Mouse (Mus musculus) heart, embryonic 15.5 days (tissue): ENCODE results near the gene Tenm2. TPM values are rescaled to one million over a fixed set of nuclear protein-coding genes. Genes with fewer than 3 reads are reported as not detected.

Source experiments
- ATAC-seq: fragments of 200-750 bp; cut with Nextera tagmentation; replicated peaks from 2 replicates; pipeline ENCODE4 v1.8.0; 2017; ENCODE audit warnings: low read depth, moderate TSS enrichment; ENCODE audit not compliant: insufficient number of reproducible peaks, insufficient read depth, low FRiP score
- H3K27ac ChIP-seq: fragments of 300-500 bp; sonication (generic); 2 replicates; pipeline ENCODE4 v1.5.1; 2015; ENCODE audit warnings: mild to moderate bottlenecking, inconsistent platforms
- H3K27me3 ChIP-seq: fragments of 300-500 bp; sonication (generic); 2 replicates; pipeline ENCODE4 v1.6.1; 2015; ENCODE audit warnings: inconsistent platforms
- H3K36me3 ChIP-seq: fragments of 300-500 bp; sonication (generic); 2 replicates; pipeline ENCODE4 v1.6.1; 2015; ENCODE audit warnings: mild to moderate bottlenecking, inconsistent platforms
- H3K4me1 ChIP-seq: fragments of 300-500 bp; sonication (generic); replicated peaks from 2 replicates; pipeline ENCODE4 v1.6.1; 2015; ENCODE audit warnings: inconsistent platforms
- H3K4me2 ChIP-seq: fragments of 300-500 bp; sonication (generic); 2 replicates; pipeline ENCODE4 v1.6.1; 2015; ENCODE audit warnings: inconsistent platforms, mild to moderate bottlenecking, moderate library complexity
- H3K4me3 ChIP-seq: fragments of 300-500 bp; sonication (generic); 2 replicates; pipeline ENCODE4 v1.5.1; 2015; ENCODE audit warnings: mild to moderate bottlenecking, inconsistent platforms
- H3K9ac ChIP-seq: fragments of 300-500 bp; sonication (generic); 2 replicates; pipeline ENCODE4 v1.6.1; 2015; ENCODE audit warnings: mild to moderate bottlenecking, inconsistent platforms
- H3K9me3 ChIP-seq: fragments of 300-500 bp; sonication (generic); replicated peaks from 2 replicates; pipeline ENCODE4 v1.6.1; 2016; ENCODE audit warnings: inconsistent platforms
- WGBS: fragments of 180-500 bp; shearing (Covaris S2); methylation state at CpG from one replicate; pipeline ENCODE4 v1.1.7; 2015; ENCODE audit warnings: mixed read lengths; 5-methylcytosine and 5-hydroxymethylcytosine counted together
- polyA plus RNA-seq: library from polyadenylated mRNA; unstranded; fragments of >200 nt; fragmentation: Nextera tagmentation; extraction: Ambion mirVana; gene quantifications from 2 replicates; pipeline ENCODE4 v1.2.1, GENCODE M21; 2015

The Tenm2 gene
- polyA plus RNA-seq, 1 experiment from 2014 or later, result 0.49 TPM

GRCm38 (mm10) chr11:35979733-35980410 lies 1255.9 kb downstream of the Tenm2 start:
- Histone ChIP-seq H3K27ac (no peak overlapping the region), H3K4me1 (peaks cover 17% of the 10 kb centered on the region), H3K27me3 (peaks cover 39% of the 10 kb centered on the region), H3K4me2 (peak overlapping the region; percentile 95), H3K4me3 (peak overlapping the region; percentile 81), H3K9ac (peak overlapping the region; percentile 71), H3K9me3 (no peaks in the 10 kb centered on the region), H3K36me3 (no peaks in the 10 kb centered on the region)
- under 1% methylated on average over 58 of the region's 66 CpGs for WGBS
- peak; percentile 64 for ATAC-seq

DNA sequence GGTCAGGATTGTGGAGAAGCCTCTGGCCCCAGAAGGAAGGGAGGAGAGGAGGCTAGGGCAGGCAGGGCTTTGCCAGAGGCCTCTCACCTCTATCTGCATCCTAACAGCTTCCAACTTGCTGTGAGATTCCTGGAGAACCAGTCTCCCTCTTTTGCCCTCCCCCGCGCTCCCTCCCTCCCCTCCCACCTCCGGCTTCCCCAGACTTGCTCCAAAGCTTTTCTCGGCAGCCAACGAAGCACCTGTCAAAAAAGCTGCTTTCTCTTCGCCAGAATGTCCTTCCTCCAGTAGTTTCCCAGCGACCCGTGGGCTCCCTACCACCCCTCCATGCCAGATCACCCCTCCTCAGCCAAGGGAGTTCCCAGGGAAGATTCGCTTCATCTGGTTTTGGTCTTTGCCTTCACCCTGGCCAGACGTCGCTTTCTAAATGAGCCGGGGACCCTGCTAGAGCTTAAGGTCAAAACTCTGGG lies 1256.5 kb downstream of the Tenm2 start:
- no peak for ATAC-seq

GRCm38 (mm10) chr11:35977796-35978195 lies 1258.0 kb downstream of the Tenm2 start:
- Histone ChIP-seq H3K36me3 (no peaks in the 10 kb centered on the region), H3K9ac (no peak overlapping the region), H3K4me3 (no peak overlapping the region), H3K27me3 (peaks cover 39% of the 10 kb centered on the region), H3K4me1 (peaks cover 17% of the 10 kb centered on the region), H3K27ac (no peak overlapping the region), H3K4me2 (no peak overlapping the region), H3K9me3 (no peaks in the 10 kb centered on the region)
- 76% methylated on average over 3 of the region's 3 CpGs for WGBS
- no peak for ATAC-seq

More for the DNA sequence above, 1256.5 kb downstream of the Tenm2 start:
- 3% methylated on average over 12 of the region's 12 CpGs for WGBS
- Histone ChIP-seq H3K4me1 (peaks cover 17% of the 10 kb centered on the region), H3K27ac (no peak overlapping the region), H3K9me3 (no peaks in the 10 kb centered on the region), H3K4me3 (peak overlapping the region; percentile 81), H3K36me3 (no peaks in the 10 kb centered on the region), H3K4me2 (peak overlapping the region; percentile 95), H3K27me3 (peaks cover 39% of the 10 kb centered on the region), H3K9ac (peak overlapping the region; percentile 71; the same call in 1 of the 2 replicates)

DNA sequence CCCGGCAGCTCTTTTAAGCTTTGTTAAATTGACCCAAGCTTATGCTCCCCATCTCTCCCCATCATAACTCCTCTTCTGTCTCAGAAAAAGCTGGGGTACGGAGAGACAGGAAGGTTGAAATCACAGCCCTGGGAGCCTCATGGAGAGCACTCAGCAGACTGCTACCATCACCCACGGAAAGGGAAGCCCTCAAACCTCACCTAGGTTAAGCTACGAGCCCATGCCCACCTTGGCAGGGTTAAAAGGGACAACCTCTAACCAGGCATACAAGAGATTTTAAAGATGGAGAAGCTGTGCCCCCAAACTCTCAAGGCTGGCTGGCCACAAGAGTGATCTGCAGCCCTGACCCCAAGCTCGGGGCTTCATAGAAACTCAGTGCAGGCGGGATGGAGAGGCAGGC lies 1258.7 kb downstream of the Tenm2 start:
- Histone ChIP-seq H3K9ac (no peak overlapping the region), H3K4me2 (no peak overlapping the region), H3K27me3 (peaks cover 39% of the 10 kb centered on the region), H3K27ac (no peak overlapping the region), H3K9me3 (no peaks in the 10 kb centered on the region), H3K4me1 (peaks cover 17% of the 10 kb centered on the region), H3K4me3 (no peak overlapping the region), H3K36me3 (no peaks in the 10 kb centered on the region)
- WGBS, result 74% methylated on average over 6 of the region's 6 CpGs
- ATAC-seq, result no peak

GRCm38 (mm10) chr11:35976482-35976881 lies 1259.3 kb downstream of the Tenm2 start:
- Histone ChIP-seq H3K27ac (no peak overlapping the region), H3K9me3 (no peaks in the 10 kb centered on the region), H3K9ac (no peak overlapping the region), H3K27me3 (peaks cover 32% of the 10 kb centered on the region), H3K4me2 (no peak overlapping the region), H3K4me3 (no peak overlapping the region), H3K36me3 (no peaks in the 10 kb centered on the region), H3K4me1 (peaks cover 17% of the 10 kb centered on the region)
- ATAC-seq, result no peak
- WGBS, result 53% methylated on average over 6 of the region's 6 CpGs

- no peak overlapping the region for H3K4me2 ChIP-seq
- peaks cover 29% of the 10 kb centered on the region for H3K27me3 ChIP-seq
- no peak overlapping the region for H3K9ac ChIP-seq
- H3K27ac ChIP-seq, result no peak overlapping the region
- peaks cover 12% of the 10 kb centered on the region for H3K4me1 ChIP-seq
- no peak for ATAC-seq
- WGBS, result 76% methylated on average over 6 of the region's 6 CpGs
- no peak overlapping the region for H3K4me3 ChIP-seq
- no peaks in the 10 kb centered on the region for H3K36me3 ChIP-seq
- H3K9me3 ChIP-seq, result no peaks in the 10 kb centered on the region
These were observed 1260.9 kb downstream of the Tenm2 start for GRCm38 (mm10) chr11:35974632-35975450.

GRCm38 (mm10) chr11:35973135-35973534 lies 1262.6 kb downstream of the Tenm2 start:
- H3K27ac ChIP-seq, result no peak overlapping the region
- H3K9ac ChIP-seq, result no peak overlapping the region
- H3K4me2 ChIP-seq, result no peak overlapping the region

DNA sequence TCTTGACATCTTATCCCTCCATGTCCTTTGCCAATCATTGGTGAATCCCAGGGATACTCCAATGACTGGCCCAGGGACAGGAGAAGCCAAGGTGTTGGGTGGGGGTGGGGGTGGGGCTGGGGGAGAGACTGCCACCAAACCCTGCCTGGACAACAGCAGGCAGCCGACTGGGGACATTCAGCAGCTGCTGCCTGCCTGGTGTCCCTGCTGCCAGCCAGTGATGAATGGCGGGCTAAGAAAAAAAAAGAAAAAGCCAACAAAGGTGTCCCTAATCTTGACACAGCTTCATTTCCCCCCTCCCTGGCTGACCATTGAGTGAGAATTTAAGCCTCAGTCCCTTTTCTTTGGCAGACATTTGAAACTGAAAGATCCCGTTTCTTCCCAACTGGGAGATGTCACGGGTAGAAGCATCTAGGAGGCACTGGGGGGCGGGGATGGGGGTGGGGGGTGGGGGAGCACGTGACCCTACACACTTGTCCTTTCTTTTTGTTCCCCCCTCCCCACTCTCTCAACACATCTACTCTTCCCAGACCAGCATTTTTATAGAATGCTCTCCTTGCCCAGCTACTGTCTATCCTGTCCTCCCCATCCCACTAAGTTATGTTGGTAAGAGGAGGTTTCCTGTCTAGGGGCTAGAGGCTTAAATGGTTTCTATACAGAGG lies 1263.4 kb downstream of the Tenm2 start:
- 11% methylated on average over 6 of the region's 6 CpGs for WGBS
- Histone ChIP-seq H3K27me3 (peaks cover 11% of the 10 kb centered on the region), H3K27ac (no peak overlapping the region), H3K4me1 (0 out of 2 replicates have a peak, but pooled peaks cover 3% of the 10 kb centered on the region), H3K36me3 (no peaks in the 10 kb centered on the region), H3K4me2 (no peak overlapping the region), H3K9ac (no peak overlapping the region), H3K4me3 (no peak overlapping the region), H3K9me3 (no peaks in the 10 kb centered on the region)
- ATAC-seq, result no peak

More at GRCm38 (mm10) chr11:35973135-35973534, 1262.6 kb downstream of the Tenm2 start:
- H3K4me3 ChIP-seq, result no peak overlapping the region
- WGBS, result 56% methylated on average over 7 of the region's 7 CpGs
- ATAC-seq, result no peak
- H3K36me3 ChIP-seq, result no peaks in the 10 kb centered on the region
- H3K4me1 ChIP-seq, result 0 out of 2 replicates have a peak, but pooled peaks cover 3% of the 10 kb centered on the region
- H3K9me3 ChIP-seq, result no peaks in the 10 kb centered on the region
- peaks cover 16% of the 10 kb centered on the region for H3K27me3 ChIP-seq

DNA sequence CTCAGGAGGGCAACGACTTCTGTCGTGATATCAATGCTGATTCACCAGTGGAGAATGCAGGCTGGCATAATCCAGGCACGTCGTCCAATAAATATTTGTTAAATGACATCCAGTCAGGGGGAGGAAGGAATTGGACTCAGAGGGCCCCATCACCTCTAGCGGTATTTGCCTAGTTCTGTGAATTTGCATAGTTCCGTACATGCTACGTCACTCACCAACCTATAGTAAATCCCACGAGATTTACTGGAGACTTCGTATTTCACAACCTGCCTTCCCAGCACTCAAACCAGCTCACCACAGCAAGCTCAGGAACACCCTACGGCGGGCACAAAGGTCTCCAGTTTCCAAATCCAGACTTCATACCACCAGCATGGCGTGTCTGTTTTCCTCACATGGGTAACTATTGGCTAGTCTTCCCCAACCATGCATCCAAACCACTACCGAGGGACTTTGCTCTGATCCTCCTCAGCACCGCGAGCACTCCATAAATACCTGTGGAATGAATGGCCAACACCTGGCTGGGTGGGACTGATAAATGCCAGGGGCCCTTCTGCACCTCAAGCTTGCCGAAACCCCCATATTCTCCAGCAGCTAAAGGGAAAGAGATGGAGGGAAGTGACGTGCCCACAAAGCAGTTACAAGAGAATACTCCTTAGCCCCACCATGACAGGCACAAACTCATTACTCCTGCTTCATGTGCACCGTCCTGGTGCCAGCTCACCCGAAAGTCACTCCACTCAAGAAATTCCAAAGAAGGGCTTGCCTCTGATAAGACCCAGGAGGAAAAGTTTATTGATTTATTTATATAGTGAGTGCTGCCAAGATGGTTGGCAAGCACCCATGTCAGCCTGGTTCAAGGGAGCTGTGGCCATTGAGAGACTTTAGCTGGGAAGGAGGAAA lies 1264.7 kb downstream of the Tenm2 start:
- no peaks in the 10 kb centered on the region for H3K4me1 ChIP-seq
- no peak for ATAC-seq
- H3K9ac ChIP-seq, result no peak overlapping the region
- no peaks in the 10 kb centered on the region; the same call in 1 of the 2 replicates for H3K27me3 ChIP-seq
- H3K4me3 ChIP-seq, result no peak overlapping the region
- H3K9me3 ChIP-seq, result no peaks in the 10 kb centered on the region
- 71% methylated on average over 19 of the region's 19 CpGs for WGBS
- no peaks in the 10 kb centered on the region for H3K36me3 ChIP-seq
- no peak overlapping the region for H3K4me2 ChIP-seq
- no peak overlapping the region for H3K27ac ChIP-seq

GRCm38 (mm10) chr11:35968291-35968690 lies 1267.5 kb downstream of the Tenm2 start:
- Histone ChIP-seq H3K4me2 (no peak overlapping the region), H3K36me3 (no peaks in the 10 kb centered on the region), H3K27ac (no peak overlapping the region), H3K27me3 (no peaks in the 10 kb centered on the region; the same call in 1 of the 2 replicates), H3K4me1 (0 out of 2 replicates have a peak, but pooled peaks cover 8% of the 10 kb centered on the region), H3K9me3 (no peaks in the 10 kb centered on the region), H3K4me3 (no peak overlapping the region), H3K9ac (no peak overlapping the region)
- ATAC-seq, result no peak
- WGBS, result 94% methylated on average over 10 of the region's 10 CpGs
